Mouse (Mus musculus): ENCODE measurements at regions not wholly inside any gene's neighbourhood (a gene's known extent, or its start where the extent isn't known, plus 50 kb on each side); places are given as distances from the start of the nearest gene placed in this dataset.

GRCm38 (mm10) chr7:70178956-70179355, 187.6 kb downstream of the Nr2f2 start:
- H3K36me3 ChIP-seq (ENCODE audit: control insufficient read depth, insufficient read depth) = no peaks in the 10 kb centered on the region
- no peaks in the 10 kb centered on the region for H3K4me1 ChIP-seq (ENCODE audit: control insufficient read depth, insufficient read depth, low read length)
- H3K9ac ChIP-seq (ENCODE audit: low read length) = no peak overlapping the region
- no peak overlapping the region for H3K27ac ChIP-seq (ENCODE audit: low read length)
- no peak for ATAC-seq (replicated peaks; ENCODE audit: extremely low read depth, insufficient read depth, low FRiP score)
- H3K4me2 ChIP-seq (ENCODE audit: low read depth, low read length) = no peak overlapping the region
- H3K9me3 ChIP-seq (replicated peaks; ENCODE audit: control insufficient read depth, low read length) = no peaks in the 10 kb centered on the region
- no peak overlapping the region for H3K4me3 ChIP-seq (ENCODE audit: low read length)
- WGBS = 75% methylated on average over 2 of the region's 2 CpGs
- no peaks in the 10 kb centered on the region for H3K27me3 ChIP-seq (ENCODE audit: control insufficient read depth, insufficient read depth, low read length)

GRCm38 (mm10) chr7:70178006-70178405, 188.5 kb downstream of the Nr2f2 start:
- 45% methylated on average over 2 of the region's 2 CpGs for WGBS
- ATAC-seq (replicated peaks; ENCODE audit: extremely low read depth, insufficient read depth, low FRiP score) = no peak
- no peaks in the 10 kb centered on the region for H3K4me1 ChIP-seq (ENCODE audit: control insufficient read depth, insufficient read depth, low read length)

GRCm38 (mm10) chr7:70176686-70177259, 189.8 kb downstream of the Nr2f2 start:
- H3K9me3 ChIP-seq (replicated peaks; ENCODE audit: control insufficient read depth, low read length) = no peaks in the 10 kb centered on the region
- no peak overlapping the region for H3K4me2 ChIP-seq (ENCODE audit: low read depth, low read length)
- no peaks in the 10 kb centered on the region for H3K36me3 ChIP-seq (ENCODE audit: control insufficient read depth, insufficient read depth)
- H3K9ac ChIP-seq (ENCODE audit: low read length) = no peak overlapping the region
- H3K4me3 ChIP-seq (ENCODE audit: low read length) = no peak overlapping the region
- no peak for ATAC-seq (replicated peaks; ENCODE audit: extremely low read depth, insufficient read depth, low FRiP score)
- WGBS = 82% methylated on average over 16 of the region's 16 CpGs
- no peaks in the 10 kb centered on the region for H3K4me1 ChIP-seq (ENCODE audit: control insufficient read depth, insufficient read depth, low read length)
- no peaks in the 10 kb centered on the region for H3K27me3 ChIP-seq (ENCODE audit: control insufficient read depth, insufficient read depth, low read length)
- no peak overlapping the region for H3K27ac ChIP-seq (ENCODE audit: low read length)

More at GRCm38 (mm10) chr7:70178006-70178405, 188.5 kb downstream of the Nr2f2 start:
- Histone ChIP-seq H3K4me3 (ENCODE audit: low read length) (no peak overlapping the region), H3K27ac (ENCODE audit: low read length) (no peak overlapping the region), H3K4me2 (ENCODE audit: low read depth, low read length) (no peak overlapping the region), H3K36me3 (ENCODE audit: control insufficient read depth, insufficient read depth) (no peaks in the 10 kb centered on the region), H3K27me3 (ENCODE audit: control insufficient read depth, insufficient read depth, low read length) (no peaks in the 10 kb centered on the region), H3K9me3 (replicated peaks; ENCODE audit: control insufficient read depth, low read length) (no peaks in the 10 kb centered on the region), H3K9ac (ENCODE audit: low read length) (no peak overlapping the region)

- Histone ChIP-seq H3K9ac (ENCODE audit: low read length) (no peak overlapping the region), H3K36me3 (ENCODE audit: control insufficient read depth, insufficient read depth) (no peaks in the 10 kb centered on the region), H3K4me2 (ENCODE audit: low read depth, low read length) (no peak overlapping the region), H3K4me3 (ENCODE audit: low read length) (no peak overlapping the region), H3K27ac (ENCODE audit: low read length) (no peak overlapping the region), H3K27me3 (ENCODE audit: control insufficient read depth, insufficient read depth, low read length) (no peaks in the 10 kb centered on the region), H3K9me3 (replicated peaks; ENCODE audit: control insufficient read depth, low read length) (no peaks in the 10 kb centered on the region), H3K4me1 (ENCODE audit: control insufficient read depth, insufficient read depth, low read length) (no peaks in the 10 kb centered on the region)
- ATAC-seq (replicated peaks; ENCODE audit: extremely low read depth, insufficient read depth, low FRiP score) = no peak
- 84% methylated on average over 7 of the region's 7 CpGs for WGBS
Measured at GRCm38 (mm10) chr7:70176086-70176485, 190.4 kb downstream of the Nr2f2 start.

- Histone ChIP-seq H3K36me3 (ENCODE audit: control insufficient read depth, insufficient read depth) (no peaks in the 10 kb centered on the region), H3K9ac (ENCODE audit: low read length) (no peak overlapping the region), H3K4me1 (ENCODE audit: control insufficient read depth, insufficient read depth, low read length) (no peaks in the 10 kb centered on the region), H3K4me2 (ENCODE audit: low read depth, low read length) (no peak overlapping the region), H3K27ac (ENCODE audit: low read length) (no peak overlapping the region), H3K4me3 (ENCODE audit: low read length) (no peak overlapping the region), H3K27me3 (ENCODE audit: control insufficient read depth, insufficient read depth, low read length) (no peaks in the 10 kb centered on the region), H3K9me3 (replicated peaks; ENCODE audit: control insufficient read depth, low read length) (no peaks in the 10 kb centered on the region)
- 73% methylated on average over 7 of the region's 7 CpGs for WGBS
- no peak for ATAC-seq (replicated peaks; ENCODE audit: extremely low read depth, insufficient read depth, low FRiP score)
Measured at GRCm38 (mm10) chr7:70172431-70172830, 194.1 kb downstream of the Nr2f2 start.

GRCm38 (mm10) chr7:70171456-70171855, 195.1 kb downstream of the Nr2f2 start:
- H3K4me3 ChIP-seq (ENCODE audit: low read length) = no peak overlapping the region
- no peaks in the 10 kb centered on the region for H3K4me1 ChIP-seq (ENCODE audit: control insufficient read depth, insufficient read depth, low read length)
- no peaks in the 10 kb centered on the region for H3K9me3 ChIP-seq (replicated peaks; ENCODE audit: control insufficient read depth, low read length)
- 83% methylated on average over 4 of the region's 4 CpGs for WGBS
- H3K9ac ChIP-seq (ENCODE audit: low read length) = no peak overlapping the region
- H3K4me2 ChIP-seq (ENCODE audit: low read depth, low read length) = no peak overlapping the region
- no peak for ATAC-seq (replicated peaks; ENCODE audit: extremely low read depth, insufficient read depth, low FRiP score)
- H3K27me3 ChIP-seq (ENCODE audit: control insufficient read depth, insufficient read depth, low read length) = no peaks in the 10 kb centered on the region
- no peaks in the 10 kb centered on the region for H3K36me3 ChIP-seq (ENCODE audit: control insufficient read depth, insufficient read depth)
- no peak overlapping the region for H3K27ac ChIP-seq (ENCODE audit: low read length)

GRCm38 (mm10) chr7:70168080-70168479, 198.5 kb downstream of the Nr2f2 start:
- WGBS = 60% methylated on average over 4 of the region's 4 CpGs
- H3K9ac ChIP-seq (ENCODE audit: low read length) = no peak overlapping the region
- no peak overlapping the region for H3K4me2 ChIP-seq (ENCODE audit: low read depth, low read length)
- no peaks in the 10 kb centered on the region for H3K36me3 ChIP-seq (ENCODE audit: control insufficient read depth, insufficient read depth)
- no peak overlapping the region for H3K4me3 ChIP-seq (ENCODE audit: low read length)
- no peak overlapping the region for H3K27ac ChIP-seq (ENCODE audit: low read length)
- no peaks in the 10 kb centered on the region for H3K9me3 ChIP-seq (replicated peaks; ENCODE audit: control insufficient read depth, low read length)
- no peaks in the 10 kb centered on the region for H3K4me1 ChIP-seq (ENCODE audit: control insufficient read depth, insufficient read depth, low read length)
- no peak for ATAC-seq (replicated peaks; ENCODE audit: extremely low read depth, insufficient read depth, low FRiP score)
- no peaks in the 10 kb centered on the region for H3K27me3 ChIP-seq (ENCODE audit: control insufficient read depth, insufficient read depth, low read length)

- no peaks in the 10 kb centered on the region for H3K4me1 ChIP-seq (ENCODE audit: control insufficient read depth, insufficient read depth, low read length)
- no peaks in the 10 kb centered on the region for H3K36me3 ChIP-seq (ENCODE audit: control insufficient read depth, insufficient read depth)
- no peak for ATAC-seq (replicated peaks; ENCODE audit: extremely low read depth, insufficient read depth, low FRiP score)
- H3K9me3 ChIP-seq (replicated peaks; ENCODE audit: control insufficient read depth, low read length) = no peaks in the 10 kb centered on the region
- no peak overlapping the region for H3K9ac ChIP-seq (ENCODE audit: low read length)
- no peak overlapping the region for H3K4me2 ChIP-seq (ENCODE audit: low read depth, low read length)
- WGBS = 68% methylated on average over 5 of the region's 5 CpGs
- H3K4me3 ChIP-seq (ENCODE audit: low read length) = no peak overlapping the region
- no peaks in the 10 kb centered on the region for H3K27me3 ChIP-seq (ENCODE audit: control insufficient read depth, insufficient read depth, low read length)
- no peak overlapping the region for H3K27ac ChIP-seq (ENCODE audit: low read length)
Measured at GRCm38 (mm10) chr7:70166081-70166480, 200.5 kb downstream of the Nr2f2 start.

GRCm38 (mm10) chr7:70165501-70165900, 201.0 kb downstream of the Nr2f2 start:
- Histone ChIP-seq H3K9me3 (replicated peaks; ENCODE audit: control insufficient read depth, low read length) (no peaks in the 10 kb centered on the region), H3K36me3 (ENCODE audit: control insufficient read depth, insufficient read depth) (no peaks in the 10 kb centered on the region), H3K4me2 (ENCODE audit: low read depth, low read length) (no peak overlapping the region), H3K4me1 (ENCODE audit: control insufficient read depth, insufficient read depth, low read length) (no peaks in the 10 kb centered on the region), H3K4me3 (ENCODE audit: low read length) (no peak overlapping the region), H3K27ac (ENCODE audit: low read length) (no peak overlapping the region), H3K27me3 (ENCODE audit: control insufficient read depth, insufficient read depth, low read length) (no peaks in the 10 kb centered on the region), H3K9ac (ENCODE audit: low read length) (no peak overlapping the region)
- no peak for ATAC-seq (replicated peaks; ENCODE audit: extremely low read depth, insufficient read depth, low FRiP score)
- 60% methylated on average over 4 of the region's 4 CpGs for WGBS

All from heart, embryonic 16.5 days (tissue).